Mouse (Mus musculus) neural tube, embryonic 15.5 days (tissue): ENCODE measurements around the gene Gda. TPM values are rescaled to one million over a fixed set of nuclear protein-coding genes. Genes with fewer than 3 reads are reported as not detected.

Experiments
- ATAC-seq: fragments of 200-750 bp; cut with Nextera tagmentation; 2 replicates; pipeline ENCODE4 v1.8.0; 2017; ENCODE audit warnings: mild to moderate bottlenecking, moderate TSS enrichment, moderate library complexity; ENCODE audit not compliant: low FRiP score
- H3K27ac ChIP-seq: fragments of 300-500 bp; sonication (generic); replicated peaks from 2 replicates; pipeline ENCODE4 v1.5.1; 2015; ENCODE audit warnings: mild to moderate bottlenecking, inconsistent platforms
- H3K27me3 ChIP-seq: fragments of 300-500 bp; sonication (generic); replicated peaks from 2 replicates; pipeline ENCODE4 v1.6.1; 2015; ENCODE audit warnings: inconsistent platforms
- H3K36me3 ChIP-seq: fragments of 300-500 bp; sonication (generic); 2 replicates; pipeline ENCODE4 v1.6.1; 2015; ENCODE audit warnings: inconsistent platforms
- H3K4me1 ChIP-seq: fragments of 300-500 bp; sonication (generic); 2 replicates; pipeline ENCODE4 v1.6.1; 2015; ENCODE audit warnings: inconsistent platforms
- H3K4me2 ChIP-seq: fragments of 300-500 bp; sonication (generic); 2 replicates; pipeline ENCODE4 v1.6.1; 2015; ENCODE audit warnings: inconsistent platforms, mild to moderate bottlenecking, moderate library complexity
- H3K4me3 ChIP-seq: fragments of 300-500 bp; sonication (generic); replicated peaks from 2 replicates; pipeline ENCODE4 v1.5.1; 2015; ENCODE audit warnings: mild to moderate bottlenecking, inconsistent platforms
- H3K9ac ChIP-seq: fragments of 300-500 bp; sonication (generic); replicated peaks from 2 replicates; pipeline ENCODE4 v1.6.1; 2015; ENCODE audit warnings: mild to moderate bottlenecking, inconsistent platforms
- H3K9me3 ChIP-seq: fragments of 300-500 bp; sonication (generic); replicated peaks from 2 replicates; pipeline ENCODE4 v1.6.1; 2016; ENCODE audit warnings: inconsistent platforms
- WGBS: fragments of 180-500 bp; shearing (Covaris S2); methylation state at CpG from one replicate; pipeline ENCODE4 v1.1.7; 2015; ENCODE audit warnings: mixed read lengths; 5-methylcytosine and 5-hydroxymethylcytosine counted together
- polyA plus RNA-seq: library from polyadenylated mRNA; unstranded; fragments of >200 nt; fragmentation: Nextera tagmentation; extraction: Ambion mirVana; gene quantifications from 2 replicates; pipeline ENCODE4 v1.2.1, GENCODE M21; 2015

The Gda gene
- polyA plus RNA-seq, result 0.51 and 0.63 TPM in 2 replicates

- Histone ChIP-seq H3K27me3 (peaks cover 15% of the 10 kb centered on the region), H3K9me3 (no peaks in the 10 kb centered on the region), H3K4me3 (peak within 1 kb of the TSS; percentile 50), H3K9ac (peak within 1 kb of the TSS; percentile 39), H3K36me3 (no peaks in the 10 kb centered on the region), H3K4me2 (peak within 1 kb of the TSS; percentile 95), H3K27ac (no peak within 1 kb of the TSS), H3K4me1 (peaks cover 8% of the 10 kb centered on the region)
- ATAC-seq, result no peak
- WGBS, result 68% methylated on average over 2 of the region's 2 CpGs
These were observed at the start of gene Gda for GRCm38 (mm10) chr19:21473345-21473744. TSS of gene Gda (minus strand) at chr19:21473445.

GRCm38 (mm10) chr19:21520280-21520679, 47.0 kb upstream of the Gda start:
- Histone ChIP-seq H3K36me3 (no peaks in the 10 kb centered on the region), H3K9me3 (no peaks in the 10 kb centered on the region), H3K4me3 (no peak overlapping the region), H3K9ac (no peak overlapping the region), H3K27me3 (no peaks in the 10 kb centered on the region), H3K4me1 (no peaks in the 10 kb centered on the region), H3K27ac (no peak overlapping the region), H3K4me2 (no peak overlapping the region)
- no peak for ATAC-seq
- 78% methylated on average over 2 of the region's 2 CpGs for WGBS

- H3K27me3 ChIP-seq, result no peaks in the 10 kb centered on the region
- H3K27ac ChIP-seq, result no peak overlapping the region
- WGBS, result 61% methylated on average over 3 of the region's 3 CpGs
- no peak for ATAC-seq
- no peaks in the 10 kb centered on the region for H3K9me3 ChIP-seq
- H3K4me1 ChIP-seq, result no peaks in the 10 kb centered on the region
- no peaks in the 10 kb centered on the region for H3K36me3 ChIP-seq
- H3K9ac ChIP-seq, result no peak overlapping the region
- H3K4me3 ChIP-seq, result no peak overlapping the region
- no peak overlapping the region for H3K4me2 ChIP-seq
These were observed 36.9 kb upstream of the Gda start for GRCm38 (mm10) chr19:21510116-21510515.

- WGBS, result 89% methylated on average over 7 of the region's 7 CpGs
- Histone ChIP-seq H3K27ac (no peak overlapping the region), H3K4me1 (no peaks in the 10 kb centered on the region), H3K36me3 (no peaks in the 10 kb centered on the region), H3K4me3 (no peak overlapping the region), H3K9ac (no peak overlapping the region), H3K9me3 (no peaks in the 10 kb centered on the region), H3K4me2 (no peak overlapping the region), H3K27me3 (no peaks in the 10 kb centered on the region)
- no peak for ATAC-seq
These were observed 34.5 kb upstream of the Gda start for GRCm38 (mm10) chr19:21507561-21508232.

GRCm38 (mm10) chr19:21507133-21507532, 33.9 kb upstream of the Gda start:
- Histone ChIP-seq H3K27me3 (no peaks in the 10 kb centered on the region), H3K4me3 (no peak overlapping the region), H3K9ac (no peak overlapping the region), H3K4me1 (no peaks in the 10 kb centered on the region), H3K27ac (no peak overlapping the region), H3K36me3 (no peaks in the 10 kb centered on the region), H3K4me2 (no peak overlapping the region), H3K9me3 (no peaks in the 10 kb centered on the region)
- WGBS, result 75% methylated on average over 2 of the region's 2 CpGs
- no peak for ATAC-seq

- no peak for ATAC-seq
- Histone ChIP-seq H3K27me3 (no peaks in the 10 kb centered on the region), H3K4me1 (no peaks in the 10 kb centered on the region), H3K4me2 (no peak overlapping the region), H3K27ac (no peak overlapping the region), H3K9ac (no peak overlapping the region), H3K36me3 (no peaks in the 10 kb centered on the region), H3K9me3 (no peaks in the 10 kb centered on the region), H3K4me3 (no peak overlapping the region)
- WGBS, result 76% methylated on average over 2 of the region's 2 CpGs
These were observed 31.5 kb upstream of the Gda start for GRCm38 (mm10) chr19:21504716-21505115.

- 95% methylated on average over 2 of the region's 2 CpGs for WGBS
- no peak overlapping the region for H3K9ac ChIP-seq
- H3K4me1 ChIP-seq, result no peaks in the 10 kb centered on the region
- no peaks in the 10 kb centered on the region for H3K27me3 ChIP-seq
- H3K27ac ChIP-seq, result no peak overlapping the region
- H3K36me3 ChIP-seq, result no peaks in the 10 kb centered on the region
- H3K9me3 ChIP-seq, result no peaks in the 10 kb centered on the region
- no peak overlapping the region for H3K4me2 ChIP-seq
- ATAC-seq, result no peak
- H3K4me3 ChIP-seq, result no peak overlapping the region
These were observed 26.2 kb upstream of the Gda start for GRCm38 (mm10) chr19:21499394-21499983.

- no peaks in the 10 kb centered on the region for H3K36me3 ChIP-seq
- ATAC-seq, result no peak
- H3K27ac ChIP-seq, result no peak overlapping the region
- WGBS, result 80% methylated on average over 4 of the region's 4 CpGs
- no peak overlapping the region for H3K4me2 ChIP-seq
- no peak overlapping the region for H3K9ac ChIP-seq
- no peak overlapping the region for H3K4me3 ChIP-seq
- no peaks in the 10 kb centered on the region for H3K9me3 ChIP-seq
- H3K4me1 ChIP-seq, result no peaks in the 10 kb centered on the region
- H3K27me3 ChIP-seq, result no peaks in the 10 kb centered on the region
These were observed 22.6 kb upstream of the Gda start for GRCm38 (mm10) chr19:21495817-21496216.

- H3K36me3 ChIP-seq, result no peaks in the 10 kb centered on the region
- ATAC-seq, result no peak
- no peaks in the 10 kb centered on the region for H3K4me1 ChIP-seq
- no peak overlapping the region for H3K4me2 ChIP-seq
- WGBS, result 45% methylated on average over 10 of the region's 10 CpGs
- H3K27ac ChIP-seq, result no peak overlapping the region
- no peaks in the 10 kb centered on the region for H3K27me3 ChIP-seq
- no peak overlapping the region for H3K4me3 ChIP-seq
- H3K9ac ChIP-seq, result no peak overlapping the region
- no peaks in the 10 kb centered on the region for H3K9me3 ChIP-seq
These were observed 20.7 kb upstream of the Gda start for GRCm38 (mm10) chr19:21493807-21494521.

GRCm38 (mm10) chr19:21491391-21491790, 18.1 kb upstream of the Gda start:
- Histone ChIP-seq H3K27ac (no peak overlapping the region), H3K9me3 (no peaks in the 10 kb centered on the region), H3K4me1 (no peaks in the 10 kb centered on the region), H3K9ac (no peak overlapping the region), H3K4me2 (no peak overlapping the region), H3K27me3 (no peaks in the 10 kb centered on the region), H3K4me3 (no peak overlapping the region), H3K36me3 (no peaks in the 10 kb centered on the region)
- no peak for ATAC-seq

- Histone ChIP-seq H3K4me1 (no peaks in the 10 kb centered on the region), H3K27ac (no peak overlapping the region), H3K36me3 (no peaks in the 10 kb centered on the region), H3K4me3 (no peak overlapping the region), H3K4me2 (no peak overlapping the region), H3K9me3 (no peaks in the 10 kb centered on the region), H3K9ac (no peak overlapping the region), H3K27me3 (no peaks in the 10 kb centered on the region)
- no peak for ATAC-seq
- 89% methylated on average over 5 of the region's 5 CpGs for WGBS
These were observed 14.1 kb upstream of the Gda start for GRCm38 (mm10) chr19:21487124-21487944.
